ENCODE assay signal across 16 mouse cellular contexts in genomic region chr5:114412361-114412998, GRCm38 (mm10). TPM values are rescaled to one million over a fixed set of nuclear protein-coding genes. Genes with fewer than 3 reads are reported as not detected.
DNase-seq lines count a peak whose midpoint lies in the region; ATAC-seq and TF ChIP-seq lines count a peak whose summit lies in the region.
"Had no signal": no experiment of that assay in that cellular context is flagged by ENCODE, and none has a peak within 500 bp of the region (broad histone marks: within the 10 kb centered on the region; RNA-seq: fewer than 3 reads in every experiment).

No protein-coding gene starts in this region.

- DNase-seq in heart, embryonic 10.5 days (ENCODE audit: low spot score) = no peak
- DNase-seq in heart, postnatal 25 days (ENCODE audit: low spot score) = no peak
- DNase-seq in 416B (ENCODE audit: low read depth) = peak; percentile 21
- DNase-seq in embryo, embryonic 11.5 days (ENCODE audit: low read depth, low spot score) = peak; percentile 13
- peak; percentile 70 for DNase-seq in lung, postnatal 0 days (ENCODE audit: low spot score)
- DNase-seq in right cerebral cortex, postnatal 14 days = no peak
- DNase-seq: cerebellum, adult 11-12 months; heart, adult 11 months had no signal

- no peaks in the 10 kb centered on the region for H3K9me3 ChIP-seq in heart, embryonic 10.5 days
- H3K9me3 ChIP-seq in lung, postnatal 0 days (ENCODE audit: low read length) = no peaks in the 10 kb centered on the region
- no peaks in the 10 kb centered on the region for H3K9me3 ChIP-seq in hindbrain, embryonic 13.5 days
- H3K9me3 ChIP-seq: forebrain, embryonic 10.5 days; G1E; stomach, embryonic 15.5 days had no signal

- no peaks in the 10 kb centered on the region for H3K27me3 ChIP-seq in heart, embryonic 10.5 days (ENCODE audit: insufficient read depth, poor library complexity, severe bottlenecking)
- H3K27me3 ChIP-seq in lung, postnatal 0 days (replicated peaks; ENCODE audit: insufficient read depth, low read length) = no peaks in the 10 kb centered on the region
- H3K27me3 ChIP-seq in hindbrain, embryonic 13.5 days = no peaks in the 10 kb centered on the region
- H3K27me3 ChIP-seq: stomach, embryonic 15.5 days had no signal

- H3K27ac ChIP-seq in heart, embryonic 10.5 days = peak overlapping the region; percentile 17; the same call in 1 of the 2 replicates
- H3K27ac ChIP-seq in lung, postnatal 0 days (ENCODE audit: low read length) = peak overlapping the region; percentile 70
- H3K27ac ChIP-seq in hindbrain, embryonic 13.5 days = no peak overlapping the region
- H3K27ac ChIP-seq: forebrain, embryonic 10.5 days; layer of hippocampus, adult 2 months; stomach, embryonic 15.5 days had no signal

- peaks cover 36% of the 10 kb centered on the region for H3K4me1 ChIP-seq in heart, embryonic 10.5 days
- H3K4me1 ChIP-seq in lung, postnatal 0 days (ENCODE audit: insufficient read depth, low read depth, low read length) = no peaks in the 10 kb centered on the region
- H3K4me1 ChIP-seq in hindbrain, embryonic 13.5 days (replicated peaks) = no peaks in the 10 kb centered on the region
- H3K4me1 ChIP-seq: forebrain, embryonic 10.5 days had no signal

- TF ChIP-seq CTCF in lung, postnatal 0 days (IDR thresholded peaks at IDR 0.05) = no peak

- H3K36me3 ChIP-seq in heart, embryonic 10.5 days = peaks cover 91% of the 10 kb centered on the region
- peaks cover 53% of the 10 kb centered on the region for H3K36me3 ChIP-seq in lung, postnatal 0 days (ENCODE audit: insufficient read depth, low read length)
- H3K36me3 ChIP-seq in hindbrain, embryonic 13.5 days = peaks cover 100% of the 10 kb centered on the region

- intact Hi-C loops in heart, postnatal 25 days (cut with DNase I) = no loop called here

- no peak overlapping the region for H3K9ac ChIP-seq in lung, postnatal 0 days (replicated peaks; ENCODE audit: low read depth)
- H3K9ac ChIP-seq in hindbrain, embryonic 13.5 days = no peak overlapping the region
- H3K9ac ChIP-seq: stomach, embryonic 15.5 days had no signal

- no peak overlapping the region for H3K4me2 ChIP-seq in lung, postnatal 0 days (replicated peaks; ENCODE audit: low read depth, low read length)
- H3K4me2 ChIP-seq in hindbrain, embryonic 13.5 days = no peak overlapping the region
- H3K4me2 ChIP-seq: liver, embryonic 11.5 days; stomach, embryonic 15.5 days had no signal

- TF ChIP-seq EP300 in lung, postnatal 0 days (IDR thresholded peaks at IDR 0.05) = peak; percentile 40; the same call in 1 of the 2 replicates

- ATAC-seq in lung, postnatal 0 days = peak; percentile 27
- ATAC-seq in hindbrain, embryonic 13.5 days (ENCODE audit: low FRiP score) = no peak
- ATAC-seq in frontal cortex, adult (ENCODE audit: low TSS enrichment) = no peak
- ATAC-seq: midbrain, embryonic 16.5 days had no signal

- H3K4me3 ChIP-seq in heart, embryonic 10.5 days = no peak overlapping the region
- H3K4me3 ChIP-seq in lung, postnatal 0 days (ENCODE audit: low read depth, low read length) = no peak overlapping the region
- H3K4me3 ChIP-seq in hindbrain, embryonic 13.5 days = no peak overlapping the region
- H3K4me3 ChIP-seq: forebrain, embryonic 10.5 days; layer of hippocampus, adult 2 months; stomach, embryonic 15.5 days had no signal

- 77% methylated on average over 23 of the region's 23 CpGs for WGBS in heart, embryonic 10.5 days
- 36% methylated on average over 23 of the region's 23 CpGs for WGBS in lung, postnatal 0 days
- WGBS in hindbrain, embryonic 13.5 days = 82% methylated on average over 23 of the region's 23 CpGs

RNA-seq across cellular contexts. Expression of gene Mmab, which starts 31.4 kb away (rescaled TPM):
- polyA plus RNA-seq in heart, embryonic 10.5 days (2016; fragmentation: Nextera tagmentation; extraction: Ambion mirVana) = 28.5 and 34.5 TPM in 2 replicates
- 10 to 100 TPM; 15.8 to 17.0 TPM for total RNA-seq in heart, postnatal 25 days (2021)
- 11.1 and 12.8 TPM in 2 replicates for polyA plus RNA-seq in lung, postnatal 0 days (2015; fragmentation: Nextera tagmentation; extraction: Ambion mirVana)
- polyA plus RNA-seq in hindbrain, embryonic 13.5 days (2015; fragmentation: Nextera tagmentation; extraction: Ambion mirVana) = 23.6 and 25.7 TPM in 2 replicates

RNA-seq across cellular contexts. Expression of gene Mvk, which starts 31.6 kb away (rescaled TPM):
- polyA plus RNA-seq in heart, embryonic 10.5 days (2016; fragmentation: Nextera tagmentation; extraction: Ambion mirVana) = 34.1 and 45.1 TPM in 2 replicates
- 1 to 10 TPM; 9.2 to 9.7 TPM for total RNA-seq in heart, postnatal 25 days (2021)
- polyA plus RNA-seq in lung, postnatal 0 days (2015; fragmentation: Nextera tagmentation; extraction: Ambion mirVana) = 28.9 and 30.1 TPM in 2 replicates
- 50.0 and 54.0 TPM in 2 replicates for polyA plus RNA-seq in hindbrain, embryonic 13.5 days (2015; fragmentation: Nextera tagmentation; extraction: Ambion mirVana)

RNA-seq across cellular contexts. Expression of gene Ube3b, which starts 32.1 kb away (rescaled TPM):
- 47.9 and 59.0 TPM in 2 replicates for polyA plus RNA-seq in heart, embryonic 10.5 days (2016; fragmentation: Nextera tagmentation; extraction: Ambion mirVana)
- 10 to 100 TPM; 85.4 to 93.5 TPM for total RNA-seq in heart, postnatal 25 days (2021)
- 28.9 and 30.1 TPM in 2 replicates for polyA plus RNA-seq in lung, postnatal 0 days (2015; fragmentation: Nextera tagmentation; extraction: Ambion mirVana)
- 41.4 and 41.6 TPM in 2 replicates for polyA plus RNA-seq in hindbrain, embryonic 13.5 days (2015; fragmentation: Nextera tagmentation; extraction: Ambion mirVana)

RNA-seq across cellular contexts. Expression of gene Kctd10, which starts 32.2 kb away (rescaled TPM):
- 105 and 113 TPM in 2 replicates for polyA plus RNA-seq in heart, embryonic 10.5 days (2016; fragmentation: Nextera tagmentation; extraction: Ambion mirVana)
- total RNA-seq in heart, postnatal 25 days (2021) = 10 to 100 TPM; 52.2 to 55.0 TPM
- 223 and 230 TPM in 2 replicates for polyA plus RNA-seq in lung, postnatal 0 days (2015; fragmentation: Nextera tagmentation; extraction: Ambion mirVana)
- 77.7 and 86.5 TPM in 2 replicates for polyA plus RNA-seq in hindbrain, embryonic 13.5 days (2015; fragmentation: Nextera tagmentation; extraction: Ambion mirVana)

Comparison
In these comparisons a context has a peak if more than half of its experiments do, and no peak if none do; other contexts are left out.
1. DNase-seq: peak in 416B (single experiment), embryo, embryonic 11.5 days (single experiment) and lung, postnatal 0 days (single experiment); none in heart, embryonic 10.5 days (single experiment), heart, postnatal 25 days (single experiment) and right cerebral cortex, postnatal 14 days (single experiment).